Mouse (Mus musculus) embryonic facial prominence, embryonic 13.5 days (tissue): ENCODE data around the gene Inafm2. TPM values are rescaled to one million over a fixed set of nuclear protein-coding genes. Genes with fewer than 3 reads are reported as not detected.

Experiments
- ATAC-seq: fragments of 200-750 bp; cut with Nextera tagmentation; 2 replicates; pipeline ENCODE4 v1.8.0; 2017; ENCODE audit warnings: low read depth; ENCODE audit not compliant: insufficient number of reproducible peaks, insufficient read depth, low FRiP score, low TSS enrichment
- H3K27ac ChIP-seq: fragments of 300-500 bp; sonication (generic); 2 replicates; pipeline ENCODE4 v1.5.1; 2015; ENCODE audit warnings: moderate library complexity, mild to moderate bottlenecking, inconsistent platforms
- H3K27me3 ChIP-seq: fragments of 300-500 bp; sonication (generic); 2 replicates; pipeline ENCODE4 v1.6.1; 2015; ENCODE audit warnings: mild to moderate bottlenecking, inconsistent platforms
- H3K36me3 ChIP-seq: fragments of 300-500 bp; sonication (generic); 2 replicates; pipeline ENCODE4 v1.6.1; 2015; ENCODE audit warnings: mild to moderate bottlenecking, inconsistent platforms
- H3K4me1 ChIP-seq: fragments of 300-500 bp; sonication (generic); 2 replicates; pipeline ENCODE4 v1.6.1; 2015; ENCODE audit warnings: inconsistent platforms
- H3K4me2 ChIP-seq: fragments of 300-500 bp; sonication (generic); 2 replicates; pipeline ENCODE4 v1.6.1; 2015; ENCODE audit warnings: moderate library complexity, mild to moderate bottlenecking, inconsistent platforms
- H3K4me3 ChIP-seq: fragments of 300-500 bp; sonication (generic); 2 replicates; pipeline ENCODE4 v1.5.1; 2015; ENCODE audit warnings: mild to moderate bottlenecking, inconsistent platforms
- H3K9ac ChIP-seq: fragments of 300-500 bp; sonication (generic); 2 replicates; pipeline ENCODE4 v1.6.1; 2015; ENCODE audit warnings: mild to moderate bottlenecking, inconsistent platforms
- H3K9me3 ChIP-seq: fragments of 300-500 bp; sonication (generic); 2 replicates; pipeline ENCODE4 v1.6.1; 2016; ENCODE audit warnings: inconsistent platforms
- WGBS: fragments of 180-500 bp; shearing (Covaris S2); methylation state at CpG from one replicate; pipeline ENCODE4 v1.1.7; 2015; ENCODE audit warnings: mixed read lengths; 5-methylcytosine and 5-hydroxymethylcytosine counted together
- polyA plus RNA-seq: library from polyadenylated mRNA; unstranded; fragments of >200 nt; fragmentation: Nextera tagmentation; extraction: Ambion mirVana; gene quantifications from 2 replicates; pipeline ENCODE4 v1.2.1, GENCODE M21; 2015

The Inafm2 gene
- polyA plus RNA-seq, 1 experiment from 2014 or later: 13.1 TPM

DNA sequence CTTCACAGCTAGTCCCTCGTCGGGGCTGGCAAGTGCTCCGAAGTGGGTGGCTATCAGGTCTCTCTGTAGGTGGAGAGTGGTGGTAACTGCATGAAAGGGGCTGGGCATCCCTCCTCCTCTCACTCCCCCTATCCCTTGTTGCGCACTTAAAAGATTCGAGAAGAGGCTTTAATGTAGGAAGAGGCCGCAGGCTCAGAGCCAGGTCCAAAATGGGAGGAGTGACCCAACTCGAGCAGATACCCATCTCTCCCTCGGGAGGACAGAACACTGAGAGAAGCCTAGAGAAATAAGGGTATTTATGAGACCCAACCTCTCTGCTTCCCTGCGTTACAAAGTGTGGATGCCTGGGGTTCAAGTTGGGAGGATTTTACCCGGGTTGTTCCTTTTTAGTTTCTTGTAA lies 33.5 kb downstream of the Inafm2 start:
- WGBS: 8% methylated on average over 10 of the region's 10 CpGs
- peak overlapping the region; percentile 41 for H3K4me3 ChIP-seq
- no peak for ATAC-seq
- peaks cover 18% of the 10 kb centered on the region for H3K4me1 ChIP-seq
- H3K36me3 ChIP-seq: no peaks in the 10 kb centered on the region
- H3K9ac ChIP-seq: peak overlapping the region; percentile 17; the same call in 1 of the 2 replicates
- peak overlapping the region; percentile 68 for H3K4me2 ChIP-seq
- H3K27me3 ChIP-seq: peaks cover 13% of the 10 kb centered on the region
- no peaks in the 10 kb centered on the region for H3K9me3 ChIP-seq
- no peak overlapping the region for H3K27ac ChIP-seq

DNA sequence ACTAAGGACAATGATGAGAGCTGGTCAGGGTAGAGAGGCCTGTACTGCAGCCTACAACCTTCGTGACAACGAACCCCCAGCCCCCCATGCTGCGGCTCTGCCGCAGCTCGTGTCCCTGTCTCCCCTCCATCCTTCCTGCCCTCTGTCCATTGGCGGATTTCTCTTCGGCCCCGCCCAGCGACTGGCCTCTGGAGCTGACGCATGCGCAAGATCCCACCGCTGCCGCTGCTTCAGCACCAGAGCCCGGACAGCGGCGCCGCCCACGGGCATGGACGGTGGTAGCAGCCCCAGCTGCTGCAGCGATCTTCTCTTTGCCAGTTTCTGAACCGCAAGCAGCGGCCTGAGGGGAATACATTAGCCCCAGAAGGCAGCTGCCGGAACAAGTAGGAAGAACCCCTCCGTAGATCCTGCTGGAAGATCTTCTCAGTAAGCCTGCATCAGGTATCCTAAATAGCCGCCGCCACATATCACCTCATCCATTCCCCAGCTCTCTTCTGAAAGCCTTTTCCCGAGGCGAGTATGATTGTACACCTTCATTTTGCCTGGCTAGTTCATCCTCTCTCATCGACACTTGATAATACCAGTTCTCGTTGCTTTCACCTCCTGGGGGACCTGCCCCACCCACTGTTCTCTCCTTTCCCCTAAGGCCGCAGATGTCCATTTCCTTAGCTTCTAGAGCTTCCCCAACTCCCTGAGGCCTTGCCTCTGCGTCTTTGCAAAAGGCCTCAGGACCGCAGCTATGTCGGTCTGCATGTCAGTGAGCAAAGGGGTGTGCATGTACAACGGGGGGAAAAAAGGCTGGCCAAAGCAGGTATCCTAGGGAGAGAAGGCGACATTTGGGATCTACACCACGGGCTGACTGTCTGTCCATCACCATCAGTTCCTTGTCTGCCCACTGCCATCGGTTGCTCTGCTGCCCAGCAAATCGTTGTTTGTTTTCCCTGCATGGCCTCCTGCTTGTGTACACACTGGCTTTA lies 34.2 kb downstream of the Inafm2 start, which contains the start of gene Disp2:
TSS of gene Disp2 (plus strand) at position 216 of the 977 bp plus-strand sequence.
- Histone ChIP-seq H3K4me3 (peak within 1 kb of the TSS; percentile 41), H3K36me3 (no peaks in the 10 kb centered on the region), H3K27me3 (peaks cover 13% of the 10 kb centered on the region), H3K4me2 (peak within 1 kb of the TSS; percentile 68), H3K9me3 (no peaks in the 10 kb centered on the region), H3K4me1 (peaks cover 18% of the 10 kb centered on the region), H3K27ac (no peak within 1 kb of the TSS), H3K9ac (peak within 1 kb of the TSS; percentile 17; the same call in 1 of the 2 replicates)
- 11% methylated on average over 39 of the region's 39 CpGs for WGBS
- peak; percentile 81 for ATAC-seq

DNA sequence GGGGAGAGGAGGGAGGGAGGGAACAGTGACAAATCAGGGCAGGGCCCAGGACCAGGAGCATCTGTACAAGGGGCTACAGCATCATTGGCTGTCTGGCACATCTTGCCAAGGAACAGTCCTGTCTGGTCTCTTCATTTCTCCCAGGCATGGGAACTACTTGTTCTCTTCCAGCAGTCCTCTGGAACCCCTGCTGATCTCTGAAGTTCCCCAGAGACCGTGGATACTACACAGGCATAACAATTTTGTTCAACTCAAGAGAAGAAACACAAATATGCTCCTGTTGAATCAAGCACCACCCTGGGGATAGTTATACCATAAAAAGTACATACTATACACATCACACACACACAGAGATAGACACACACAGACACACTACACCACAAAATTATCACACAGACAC lies 35.6 kb downstream of the Inafm2 start:
- ATAC-seq: no peak
- WGBS: 57% methylated on average over 1 of the region's 1 CpGs
- no peak overlapping the region for H3K4me2 ChIP-seq
- no peaks in the 10 kb centered on the region for H3K36me3 ChIP-seq
- peaks cover 16% of the 10 kb centered on the region for H3K27me3 ChIP-seq
- no peak overlapping the region for H3K4me3 ChIP-seq
- peaks cover 13% of the 10 kb centered on the region for H3K4me1 ChIP-seq
- no peaks in the 10 kb centered on the region for H3K9me3 ChIP-seq
- H3K27ac ChIP-seq: no peak overlapping the region
- no peak overlapping the region for H3K9ac ChIP-seq

DNA sequence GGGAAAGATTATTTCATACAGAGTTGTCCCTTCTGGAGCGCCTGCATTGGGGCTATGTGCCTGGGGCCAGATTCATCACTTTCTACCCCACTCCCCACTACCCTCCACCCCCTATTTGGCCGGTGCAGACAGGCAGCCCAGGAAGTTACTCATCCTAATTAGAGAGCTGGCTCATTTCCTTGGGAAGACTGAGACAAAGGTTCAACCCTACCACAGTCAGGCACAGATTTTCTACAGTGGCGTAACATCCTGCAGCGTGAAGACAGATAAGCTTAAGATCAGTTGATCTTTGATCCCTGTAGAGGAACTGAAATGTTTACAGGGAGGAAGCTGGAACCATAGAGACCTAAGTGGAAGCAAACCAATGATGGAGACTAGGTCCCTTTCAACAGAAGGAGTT lies 36.7 kb downstream of the Inafm2 start:
- H3K36me3 ChIP-seq: no peaks in the 10 kb centered on the region
- H3K4me3 ChIP-seq: no peak overlapping the region
- 46% methylated on average over 4 of the region's 4 CpGs for WGBS
- H3K27me3 ChIP-seq: peaks cover 20% of the 10 kb centered on the region
- H3K4me1 ChIP-seq: peaks cover 13% of the 10 kb centered on the region
- H3K4me2 ChIP-seq: no peak overlapping the region
- H3K9me3 ChIP-seq: no peaks in the 10 kb centered on the region
- no peak overlapping the region for H3K9ac ChIP-seq
- no peak overlapping the region for H3K27ac ChIP-seq
- ATAC-seq: no peak

DNA sequence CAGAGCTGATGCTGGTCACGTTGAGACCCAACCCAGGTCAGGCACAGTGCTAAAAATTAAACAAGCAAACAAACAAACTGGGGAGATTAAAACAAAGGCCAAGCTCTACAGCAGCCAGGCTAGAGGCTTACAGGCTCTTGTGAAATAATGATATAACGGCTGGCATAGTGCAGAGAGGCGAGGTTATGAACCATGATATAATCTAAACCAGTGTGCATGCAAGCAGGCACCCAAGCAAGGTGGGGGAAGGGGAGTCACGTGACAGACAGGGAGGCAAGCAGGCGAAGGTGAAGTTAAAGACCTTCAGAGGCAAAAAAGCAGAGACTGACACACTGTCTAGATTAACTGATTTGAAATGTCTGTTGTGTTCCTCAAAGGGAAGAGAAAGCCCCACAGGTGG lies 37.5 kb downstream of the Inafm2 start:
- Histone ChIP-seq H3K4me2 (no peak overlapping the region), H3K27me3 (peaks cover 20% of the 10 kb centered on the region), H3K27ac (no peak overlapping the region), H3K4me3 (no peak overlapping the region), H3K9me3 (no peaks in the 10 kb centered on the region), H3K4me1 (peaks cover 13% of the 10 kb centered on the region), H3K36me3 (no peaks in the 10 kb centered on the region), H3K9ac (peak overlapping the region; percentile 11; the same call in 1 of the 2 replicates)
- WGBS: 44% methylated on average over 5 of the region's 5 CpGs
- ATAC-seq: no peak

DNA sequence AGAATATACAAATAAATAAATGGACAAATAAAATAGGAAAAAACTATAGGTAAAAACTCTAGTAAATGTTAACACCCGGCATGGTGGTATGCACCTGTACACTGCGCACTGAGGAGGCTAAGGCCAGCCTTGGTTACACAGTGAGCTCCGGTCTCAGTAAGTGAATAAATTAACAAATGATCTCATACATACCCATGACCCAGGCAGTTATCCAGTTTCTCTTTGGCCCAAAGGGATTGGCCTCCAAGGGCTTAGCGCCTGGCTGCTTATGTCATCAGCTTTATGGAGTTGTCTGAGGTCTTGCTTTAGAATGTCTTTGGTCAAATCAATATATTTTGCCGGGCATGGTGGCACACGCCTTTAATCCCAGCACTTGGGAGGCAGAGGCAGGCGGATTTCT lies 38.1 kb downstream of the Inafm2 start:
- H3K4me3 ChIP-seq: no peak overlapping the region
- no peaks in the 10 kb centered on the region for H3K36me3 ChIP-seq
- H3K4me2 ChIP-seq: no peak overlapping the region
- no peak for ATAC-seq
- H3K9me3 ChIP-seq: no peaks in the 10 kb centered on the region
- 90% methylated on average over 7 of the region's 7 CpGs for WGBS
- peaks cover 13% of the 10 kb centered on the region for H3K4me1 ChIP-seq
- H3K9ac ChIP-seq: no peak overlapping the region
- H3K27ac ChIP-seq: no peak overlapping the region
- peaks cover 20% of the 10 kb centered on the region for H3K27me3 ChIP-seq

DNA sequence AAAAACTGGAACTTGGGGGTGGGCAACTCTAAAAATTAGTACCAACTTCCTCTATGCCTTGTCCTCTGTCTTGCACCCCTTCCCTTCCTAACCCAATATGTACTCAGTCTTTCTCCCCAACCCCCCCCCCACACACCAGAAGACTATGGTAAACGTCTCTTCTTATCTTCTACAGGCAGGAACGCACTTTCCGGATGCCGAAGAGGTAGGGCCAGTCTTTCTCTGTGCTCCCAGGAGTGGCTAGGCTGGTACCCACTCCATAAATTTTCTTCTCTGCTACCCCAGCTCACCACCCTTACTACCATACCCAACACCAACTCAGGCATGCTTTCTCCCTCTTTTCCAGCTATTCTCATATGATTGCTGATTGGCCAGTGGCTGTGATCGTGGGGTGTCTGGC lies 41.0 kb downstream of the Inafm2 start:
- Histone ChIP-seq H3K27me3 (peaks cover 24% of the 10 kb centered on the region), H3K9ac (no peak overlapping the region), H3K9me3 (no peaks in the 10 kb centered on the region), H3K4me2 (no peak overlapping the region), H3K36me3 (no peaks in the 10 kb centered on the region), H3K27ac (no peak overlapping the region), H3K4me1 (peaks cover 7% of the 10 kb centered on the region; the same call in 1 of the 2 replicates), H3K4me3 (no peak overlapping the region)
- ATAC-seq: no peak
- WGBS: 88% methylated on average over 5 of the region's 5 CpGs

DNA sequence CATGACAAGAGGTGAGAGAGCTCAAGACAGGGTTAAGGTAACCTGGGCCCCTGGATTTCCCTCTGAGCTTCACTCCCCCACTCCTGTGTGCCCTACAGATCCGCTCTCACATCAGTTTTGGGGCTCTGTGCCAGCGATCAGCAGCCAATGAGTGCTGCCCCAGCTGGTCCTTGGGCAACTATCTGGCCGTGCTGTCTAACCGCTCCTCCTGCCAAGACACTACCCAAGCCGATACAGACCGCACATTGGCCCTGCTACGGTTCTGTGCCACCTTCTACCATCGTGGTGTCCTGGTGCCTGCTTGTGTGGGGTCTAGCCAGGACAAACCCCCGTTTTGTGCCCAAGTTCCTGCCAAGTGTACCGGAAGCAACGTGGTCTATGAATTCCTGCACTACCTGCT lies 43.9 kb downstream of the Inafm2 start:
- Histone ChIP-seq H3K9ac (no peak overlapping the region), H3K4me3 (no peak overlapping the region), H3K36me3 (no peaks in the 10 kb centered on the region), H3K27me3 (peaks cover 27% of the 10 kb centered on the region), H3K27ac (no peak overlapping the region), H3K4me1 (peaks cover 7% of the 10 kb centered on the region; the same call in 1 of the 2 replicates), H3K9me3 (no peaks in the 10 kb centered on the region), H3K4me2 (no peak overlapping the region)
- 88% methylated on average over 11 of the region's 11 CpGs for WGBS
- ATAC-seq: no peak

DNA sequence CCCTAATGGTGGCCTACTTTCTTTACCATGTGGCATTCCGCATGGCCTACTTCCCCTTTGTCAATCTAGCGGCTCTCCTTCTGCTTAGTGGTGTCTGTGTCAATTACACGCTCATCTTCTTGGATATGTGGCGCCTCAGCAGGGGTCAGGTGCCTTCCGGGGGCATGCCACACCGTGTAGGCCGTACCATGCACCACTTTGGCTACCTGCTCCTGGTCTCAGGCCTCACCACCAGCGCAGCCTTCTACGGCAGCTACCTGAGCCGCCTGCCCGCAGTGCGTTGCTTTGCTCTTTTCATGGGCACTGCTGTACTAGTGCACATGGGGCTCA lies 44.6 kb downstream of the Inafm2 start:
- H3K27me3 ChIP-seq: peaks cover 25% of the 10 kb centered on the region
- no peak for ATAC-seq
- 54% methylated on average over 12 of the region's 12 CpGs for WGBS

DNA sequence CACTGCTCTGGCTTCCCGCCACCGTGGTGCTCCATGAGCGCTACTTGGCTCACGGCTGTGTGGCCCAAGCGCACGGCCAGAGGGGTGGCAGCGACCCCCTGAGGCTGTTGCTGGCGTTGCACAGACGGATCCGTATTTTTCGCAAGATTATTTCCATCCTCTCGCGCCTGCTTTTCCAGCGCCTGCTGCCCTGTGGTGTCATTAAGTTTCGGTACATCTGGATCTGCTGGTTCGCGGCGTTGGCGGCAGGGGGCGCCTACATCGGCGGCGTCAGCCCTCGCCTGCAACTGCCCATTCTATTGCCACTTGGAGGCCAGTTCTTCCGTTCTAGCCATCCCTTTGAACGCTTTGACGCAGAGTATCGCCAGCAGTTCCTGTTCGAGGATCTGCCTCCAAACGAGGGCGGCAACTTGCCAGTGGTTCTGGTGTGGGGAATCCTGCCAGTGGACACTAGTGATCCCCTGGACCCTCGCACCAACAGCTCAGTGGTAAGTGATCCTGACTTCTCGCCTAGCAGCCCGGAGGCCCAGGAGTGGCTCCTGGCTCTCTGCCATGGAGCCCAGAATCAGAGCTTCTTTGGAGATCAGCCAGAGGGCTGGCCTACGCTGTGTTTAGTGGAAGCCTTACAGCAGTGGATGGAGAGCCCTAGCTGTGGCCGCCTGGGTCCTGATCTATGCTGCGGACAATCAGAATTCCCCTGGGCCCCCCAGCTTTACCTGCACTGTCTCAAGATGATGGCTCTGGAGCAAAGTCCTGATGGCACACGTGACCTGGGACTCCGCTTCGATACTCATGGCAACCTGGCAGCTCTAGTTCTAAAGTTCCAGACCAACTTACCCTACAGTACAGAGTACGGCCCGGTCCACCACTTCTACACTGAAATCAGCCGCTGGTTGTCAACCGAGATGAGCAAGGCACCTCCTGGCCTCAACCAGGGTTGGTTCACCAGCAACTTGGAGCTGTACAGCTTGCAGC lies 45.3 kb downstream of the Inafm2 start:
- peak overlapping the region; percentile 57 for H3K9ac ChIP-seq
- no peak overlapping the region for H3K27ac ChIP-seq
- peaks cover 25% of the 10 kb centered on the region for H3K27me3 ChIP-seq
- peak overlapping the region; percentile 45 for H3K4me2 ChIP-seq
- peaks cover 7% of the 10 kb centered on the region; the same call in 1 of the 2 replicates for H3K4me1 ChIP-seq
- no peaks in the 10 kb centered on the region for H3K9me3 ChIP-seq
- ATAC-seq: no peak
- WGBS: 24% methylated on average over 44 of the region's 44 CpGs
- peak overlapping the region; percentile 16; the same call in 1 of the 2 replicates for H3K4me3 ChIP-seq
- no peaks in the 10 kb centered on the region for H3K36me3 ChIP-seq

More for the DNA sequence above, 44.6 kb downstream of the Inafm2 start:
- Histone ChIP-seq H3K27ac (no peak overlapping the region), H3K36me3 (no peaks in the 10 kb centered on the region), H3K4me1 (peaks cover 7% of the 10 kb centered on the region; the same call in 1 of the 2 replicates), H3K4me2 (peak overlapping the region; percentile 45), H3K9ac (peak overlapping the region; percentile 57), H3K9me3 (no peaks in the 10 kb centered on the region), H3K4me3 (peak overlapping the region; percentile 16; the same call in 1 of the 2 replicates)

DNA sequence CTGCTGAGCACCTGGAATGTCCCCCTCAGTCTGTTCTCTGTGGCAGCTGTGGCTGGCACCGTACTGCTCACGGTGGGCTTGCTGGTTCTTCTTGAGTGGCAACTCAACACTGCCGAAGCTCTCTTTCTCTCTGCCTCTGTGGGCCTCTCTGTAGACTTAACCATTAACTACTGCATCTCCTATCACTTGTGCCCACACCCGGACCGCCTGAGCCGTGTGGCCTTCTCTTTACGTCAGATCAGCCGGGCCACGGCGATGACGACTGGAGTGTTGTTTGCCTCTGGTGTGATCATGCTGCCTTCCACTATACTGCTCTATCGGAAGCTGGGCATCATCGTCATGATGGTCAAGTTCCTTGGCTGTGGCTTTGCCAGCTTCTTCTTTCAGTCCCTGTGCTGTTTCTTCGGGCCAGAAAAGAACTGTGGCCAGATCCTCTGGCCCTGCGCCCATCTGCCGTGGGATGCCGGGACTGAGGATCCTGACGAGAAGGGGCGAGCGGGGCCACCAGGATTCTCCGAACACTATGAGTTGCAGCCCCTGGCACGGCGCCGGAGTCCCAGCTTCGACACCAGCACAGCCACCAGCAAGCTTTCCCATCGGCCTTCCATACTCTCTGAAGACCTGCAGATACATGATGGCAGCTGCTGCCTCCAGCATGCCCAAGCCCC lies 46.2 kb downstream of the Inafm2 start:
- no peak overlapping the region for H3K4me3 ChIP-seq
- H3K9ac ChIP-seq: no peak overlapping the region
- no peak overlapping the region for H3K27ac ChIP-seq
- H3K27me3 ChIP-seq: peaks cover 22% of the 10 kb centered on the region
- no peak overlapping the region for H3K4me2 ChIP-seq
- H3K4me1 ChIP-seq: peaks cover 7% of the 10 kb centered on the region; the same call in 1 of the 2 replicates
- H3K9me3 ChIP-seq: no peaks in the 10 kb centered on the region
- WGBS: 93% methylated on average over 26 of the region's 26 CpGs
- no peak for ATAC-seq
- no peaks in the 10 kb centered on the region for H3K36me3 ChIP-seq
